Mouse (Mus musculus): Measurements from ENCODE around the gene Tns1. TPM values are rescaled to one million over a fixed set of nuclear protein-coding genes. Genes with fewer than 3 reads are reported as not detected.
"Not testable (repeated sequence)": the region's sequence is repeated elsewhere in the genome, so short reads cannot be mapped to it uniquely, and the experiment has no call there.

Tns1 gene
- total and polyA plus RNA-seq, 2 experiments: 17.9 to 47.9 TPM

GRCm38 (mm10) chr1:73905111-73905810 is 219.0 kb downstream of the Tns1 start:
- Histone ChIP-seq H3K27ac (replicated peaks; ENCODE audit: insufficient read depth, low read depth, low read length) (no peak overlapping the region), H3K27me3 (ENCODE audit: control insufficient read depth, insufficient read depth, low read length) (no peaks in the 10 kb centered on the region), H3K36me3 (ENCODE audit: control insufficient read depth, insufficient read depth, low read length) (no peaks in the 10 kb centered on the region), H3K4me1 (ENCODE audit: control insufficient read depth, insufficient read depth, low read length) (no peaks in the 10 kb centered on the region), H3K4me3 (ENCODE audit: insufficient read depth, low read depth, low read length) (no peak overlapping the region), H3K79me2 (ENCODE audit: control insufficient read depth, insufficient read depth, low read length) (no peaks in the 10 kb centered on the region), H3K9ac (ENCODE audit: low read depth, low read length) (no peak overlapping the region)
- WGBS: 54% methylated on average over 10 of the region's 10 CpGs
- no peak for DNase-seq (ENCODE audit: extremely low read depth, low read depth, low spot score)
- TF ChIP-seq CTCF (IDR thresholded peaks at IDR 0.05; ENCODE audit: low read depth, low read length) (no peak), POLR2A (IDR thresholded peaks at IDR 0.05; ENCODE audit: extremely low read depth, insufficient read depth, low read length) (no peak)

GRCm38 (mm10) chr1:73904641-73905040 is 219.6 kb downstream of the Tns1 start:
- Histone ChIP-seq H3K79me2 (ENCODE audit: control insufficient read depth, insufficient read depth, low read length) (no peaks in the 10 kb centered on the region), H3K27ac (replicated peaks; ENCODE audit: insufficient read depth, low read depth, low read length) (no peak overlapping the region), H3K9ac (ENCODE audit: low read depth, low read length) (no peak overlapping the region), H3K36me3 (ENCODE audit: control insufficient read depth, insufficient read depth, low read length) (no peaks in the 10 kb centered on the region), H3K4me1 (ENCODE audit: control insufficient read depth, insufficient read depth, low read length) (no peaks in the 10 kb centered on the region), H3K4me3 (ENCODE audit: insufficient read depth, low read depth, low read length) (no peak overlapping the region), H3K27me3 (ENCODE audit: control insufficient read depth, insufficient read depth, low read length) (no peaks in the 10 kb centered on the region)
- WGBS: 94% methylated on average over 8 of the region's 8 CpGs
- TF ChIP-seq CTCF (IDR thresholded peaks at IDR 0.05; ENCODE audit: low read depth, low read length) (no peak), POLR2A (IDR thresholded peaks at IDR 0.05; ENCODE audit: extremely low read depth, insufficient read depth, low read length) (no peak)
- no peak for DNase-seq (ENCODE audit: extremely low read depth, low read depth, low spot score)

GRCm38 (mm10) chr1:73903035-73903434 is 221.2 kb downstream of the Tns1 start:
- DNase-seq (ENCODE audit: extremely low read depth, low read depth, low spot score): no peak
- TF ChIP-seq CTCF (IDR thresholded peaks at IDR 0.05; ENCODE audit: low read depth, low read length) (no peak), POLR2A (IDR thresholded peaks at IDR 0.05; ENCODE audit: extremely low read depth, insufficient read depth, low read length) (no peak)
- H3K4me1 ChIP-seq (ENCODE audit: control insufficient read depth, insufficient read depth, low read length): no peaks in the 10 kb centered on the region
- H3K27ac ChIP-seq (replicated peaks; ENCODE audit: insufficient read depth, low read depth, low read length): no peak overlapping the region
- no peaks in the 10 kb centered on the region for H3K36me3 ChIP-seq (ENCODE audit: control insufficient read depth, insufficient read depth, low read length)
- H3K79me2 ChIP-seq (ENCODE audit: control insufficient read depth, insufficient read depth, low read length): no peaks in the 10 kb centered on the region
- 90% methylated on average over 5 of the region's 5 CpGs for WGBS
- H3K9ac ChIP-seq (ENCODE audit: low read depth, low read length): no peak overlapping the region
- no peaks in the 10 kb centered on the region for H3K27me3 ChIP-seq (ENCODE audit: control insufficient read depth, insufficient read depth, low read length)
- no peak overlapping the region for H3K4me3 ChIP-seq (ENCODE audit: insufficient read depth, low read depth, low read length)

GRCm38 (mm10) chr1:73902171-73902991 is 221.9 kb downstream of the Tns1 start:
- TF ChIP-seq POLR2A (IDR thresholded peaks at IDR 0.05; ENCODE audit: extremely low read depth, insufficient read depth, low read length): no peak
- peak; percentile 66 for TF ChIP-seq CTCF (IDR thresholded peaks at IDR 0.05; ENCODE audit: low read depth, low read length)
- no peaks in the 10 kb centered on the region for H3K27me3 ChIP-seq (ENCODE audit: control insufficient read depth, insufficient read depth, low read length)
- H3K27ac ChIP-seq (replicated peaks; ENCODE audit: insufficient read depth, low read depth, low read length): no peak overlapping the region
- no peaks in the 10 kb centered on the region for H3K36me3 ChIP-seq (ENCODE audit: control insufficient read depth, insufficient read depth, low read length)
- H3K79me2 ChIP-seq (ENCODE audit: control insufficient read depth, insufficient read depth, low read length): no peaks in the 10 kb centered on the region
- DNase-seq (ENCODE audit: extremely low read depth, low read depth, low spot score): peak; percentile 50
- 29% methylated on average over 16 of the region's 16 CpGs for whole genome bisulfite sequencing
- no peaks in the 10 kb centered on the region for H3K4me1 ChIP-seq (ENCODE audit: control insufficient read depth, insufficient read depth, low read length)
- H3K9ac ChIP-seq (ENCODE audit: low read depth, low read length): no peak overlapping the region
- no peak overlapping the region for H3K4me3 ChIP-seq (ENCODE audit: insufficient read depth, low read depth, low read length)

GRCm38 (mm10) chr1:73901496-73901899 is 222.8 kb downstream of the Tns1 start:
- H3K27me3 ChIP-seq (ENCODE audit: control insufficient read depth, insufficient read depth, low read length): no peaks in the 10 kb centered on the region
- no peaks in the 10 kb centered on the region for H3K79me2 ChIP-seq (ENCODE audit: control insufficient read depth, insufficient read depth, low read length)
- 11% methylated on average over 3 of the region's 3 CpGs for WGBS
- no peak overlapping the region for H3K4me3 ChIP-seq (ENCODE audit: insufficient read depth, low read depth, low read length)
- H3K36me3 ChIP-seq (ENCODE audit: control insufficient read depth, insufficient read depth, low read length): no peaks in the 10 kb centered on the region
- DNase-seq (ENCODE audit: extremely low read depth, low read depth, low spot score): peak; percentile 53
- TF ChIP-seq POLR2A (IDR thresholded peaks at IDR 0.05; ENCODE audit: extremely low read depth, insufficient read depth, low read length) (no peak), CTCF (IDR thresholded peaks at IDR 0.05; ENCODE audit: low read depth, low read length) (peak; percentile 78)
- no peak overlapping the region for H3K27ac ChIP-seq (replicated peaks; ENCODE audit: insufficient read depth, low read depth, low read length)
- no peak overlapping the region for H3K9ac ChIP-seq (ENCODE audit: low read depth, low read length)
- no peaks in the 10 kb centered on the region for H3K4me1 ChIP-seq (ENCODE audit: control insufficient read depth, insufficient read depth, low read length)

GRCm38 (mm10) chr1:73895451-73895850 is 228.8 kb downstream of the Tns1 start:
- not testable (repeated sequence) for DNase-seq (ENCODE audit: extremely low read depth, low read depth, low spot score); H3K27me3 ChIP-seq (ENCODE audit: control insufficient read depth, insufficient read depth, low read length); H3K36me3 ChIP-seq (ENCODE audit: control insufficient read depth, insufficient read depth, low read length); H3K4me1 ChIP-seq (ENCODE audit: control insufficient read depth, insufficient read depth, low read length); H3K9ac ChIP-seq (ENCODE audit: low read depth, low read length); H3K27ac ChIP-seq (replicated peaks; ENCODE audit: insufficient read depth, low read depth, low read length); H3K79me2 ChIP-seq (ENCODE audit: control insufficient read depth, insufficient read depth, low read length); H3K4me3 ChIP-seq (ENCODE audit: insufficient read depth, low read depth, low read length)
- 94% methylated on average over 6 of the region's 6 CpGs for WGBS

Data from liver, adult 2 months (tissue).